Mouse (Mus musculus): ENCODE data around the gene Tnp2. TPM values are rescaled to one million over a fixed set of nuclear protein-coding genes. Genes with fewer than 3 reads are reported as not detected.

The Tnp2 gene
- polyA plus RNA-seq, 1 experiment from 2014 or later = not detected

- Histone ChIP-seq H3K9me3 (replicated peaks) (no peaks in the 10 kb centered on the region), H3K9ac (no peak overlapping the region), H3K4me1 (replicated peaks) (peaks cover 16% of the 10 kb centered on the region; the same call in 1 of the 2 replicates), H3K4me2 (no peak overlapping the region), H3K36me3 (replicated peaks) (no peaks in the 10 kb centered on the region), H3K4me3 (replicated peaks) (no peak overlapping the region), H3K27me3 (peaks cover 14% of the 10 kb centered on the region), H3K27ac (replicated peaks) (no peak overlapping the region)
- peak; percentile 40; the same call in 1 of the 2 replicates for ATAC-seq (ENCODE audit: insufficient read depth)
- 11% methylated on average over 9 of the region's 9 CpGs for WGBS (ENCODE audit: insufficient replicate concordance)
Observed at GRCm38 (mm10) chr16:10768821-10769220, 19.6 kb downstream of the Tnp2 start.

- Histone ChIP-seq H3K27ac (replicated peaks) (no peak overlapping the region), H3K9me3 (replicated peaks) (no peaks in the 10 kb centered on the region), H3K9ac (no peak overlapping the region), H3K36me3 (replicated peaks) (no peaks in the 10 kb centered on the region), H3K27me3 (peaks cover 14% of the 10 kb centered on the region), H3K4me1 (replicated peaks) (peaks cover 16% of the 10 kb centered on the region; the same call in 1 of the 2 replicates), H3K4me3 (replicated peaks) (no peak overlapping the region), H3K4me2 (no peak overlapping the region)
- no peak for ATAC-seq (ENCODE audit: insufficient read depth)
- 33% methylated on average over 4 of the region's 4 CpGs for WGBS (ENCODE audit: insufficient replicate concordance)
Observed at GRCm38 (mm10) chr16:10767158-10767557, 21.3 kb downstream of the Tnp2 start.

- 29% methylated on average over 2 of the region's 2 CpGs for WGBS (ENCODE audit: insufficient replicate concordance)
- Histone ChIP-seq H3K27me3 (peaks cover 18% of the 10 kb centered on the region), H3K36me3 (replicated peaks) (no peaks in the 10 kb centered on the region), H3K9me3 (replicated peaks) (no peaks in the 10 kb centered on the region), H3K4me1 (replicated peaks) (peaks cover 7% of the 10 kb centered on the region; the same call in 1 of the 2 replicates), H3K9ac (no peak overlapping the region), H3K4me2 (no peak overlapping the region), H3K4me3 (replicated peaks) (no peak overlapping the region), H3K27ac (replicated peaks) (no peak overlapping the region)
- ATAC-seq (ENCODE audit: insufficient read depth) = no peak
Observed at GRCm38 (mm10) chr16:10764323-10764722, 24.1 kb downstream of the Tnp2 start.

DNA sequence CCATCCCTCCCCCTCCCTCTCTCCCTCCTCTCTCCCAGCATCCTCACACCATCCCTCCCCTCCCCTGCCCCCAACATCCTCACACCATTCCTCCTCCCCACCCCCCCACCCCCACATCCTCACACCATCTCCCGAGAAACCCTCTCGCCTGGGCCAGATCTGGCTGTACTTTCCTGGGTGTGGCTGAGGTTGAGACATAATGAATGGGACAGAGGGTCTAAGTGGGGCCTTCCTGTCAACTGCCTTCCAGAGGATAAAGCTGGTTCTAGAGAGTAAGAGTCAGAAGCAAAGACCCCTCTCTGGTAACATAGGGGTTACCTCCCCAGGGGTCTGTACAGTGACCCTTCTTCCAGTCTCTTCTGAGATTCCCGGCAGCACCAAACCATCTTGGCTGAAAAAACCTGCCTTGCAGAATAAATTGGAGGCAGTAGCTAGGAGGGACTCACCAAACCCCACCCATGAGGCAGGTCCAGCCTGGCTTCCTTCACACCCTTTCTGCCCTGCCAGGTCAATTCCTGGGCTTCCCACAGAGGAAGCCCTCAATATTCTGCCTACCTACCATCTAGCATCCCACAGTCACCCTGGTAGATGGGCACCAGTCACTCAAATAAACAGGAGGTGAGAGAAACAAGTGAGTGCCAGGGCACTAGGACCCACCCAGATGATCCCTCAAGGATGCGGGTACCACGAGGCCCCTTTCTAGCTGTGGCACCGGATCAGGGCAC, 24.8 kb downstream of the Tnp2 start:
- H3K27me3 ChIP-seq = peaks cover 19% of the 10 kb centered on the region
- H3K27ac ChIP-seq (replicated peaks) = no peak overlapping the region
- H3K9ac ChIP-seq = no peak overlapping the region
- no peak for ATAC-seq (ENCODE audit: insufficient read depth)
- no peaks in the 10 kb centered on the region for H3K36me3 ChIP-seq (replicated peaks)
- H3K4me3 ChIP-seq (replicated peaks) = no peak overlapping the region
- peaks cover 2% of the 10 kb centered on the region; the same call in 1 of the 2 replicates for H3K4me1 ChIP-seq (replicated peaks)
- H3K4me2 ChIP-seq = no peak overlapping the region
- WGBS (ENCODE audit: insufficient replicate concordance) = 45% methylated on average over 6 of the region's 6 CpGs
- H3K9me3 ChIP-seq (replicated peaks) = no peaks in the 10 kb centered on the region

GRCm38 (mm10) chr16:10762569-10763180, 25.8 kb downstream of the Tnp2 start:
- no peak overlapping the region for H3K4me3 ChIP-seq (replicated peaks)
- H3K36me3 ChIP-seq (replicated peaks) = no peaks in the 10 kb centered on the region
- ATAC-seq (ENCODE audit: insufficient read depth) = no peak
- no peaks in the 10 kb centered on the region for H3K4me1 ChIP-seq (replicated peaks)
- peaks cover 18% of the 10 kb centered on the region for H3K27me3 ChIP-seq
- WGBS (ENCODE audit: insufficient replicate concordance) = 53% methylated on average over 5 of the region's 5 CpGs
- H3K9ac ChIP-seq = no peak overlapping the region
- no peak overlapping the region for H3K4me2 ChIP-seq
- H3K9me3 ChIP-seq (replicated peaks) = no peaks in the 10 kb centered on the region
- no peak overlapping the region for H3K27ac ChIP-seq (replicated peaks)

DNA sequence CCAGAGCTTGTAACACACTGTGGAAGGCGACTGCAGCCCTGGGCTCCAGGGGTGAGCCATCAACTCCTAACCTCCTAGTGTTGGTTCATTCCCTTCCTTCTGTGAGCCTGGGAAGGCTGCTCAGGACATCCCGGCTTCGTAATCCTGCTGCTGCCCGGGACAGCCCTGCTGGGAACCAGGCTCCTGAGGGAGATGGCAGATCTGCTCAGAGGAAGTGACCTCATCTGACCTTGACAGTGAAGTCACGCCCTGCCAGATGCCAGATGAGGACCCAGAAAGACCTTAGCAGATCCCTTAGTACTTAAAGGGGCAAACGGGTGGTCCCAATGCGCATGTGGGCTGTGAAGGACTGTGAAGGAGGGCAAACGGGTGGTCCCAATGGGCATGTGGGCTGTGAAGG, 27.3 kb downstream of the Tnp2 start:
- WGBS (ENCODE audit: insufficient replicate concordance) = 60% methylated on average over 8 of the region's 8 CpGs
- Histone ChIP-seq H3K4me3 (replicated peaks) (no peak overlapping the region), H3K4me2 (no peak overlapping the region), H3K27me3 (peaks cover 14% of the 10 kb centered on the region; the same call in 1 of the 2 replicates), H3K9ac (no peak overlapping the region), H3K27ac (replicated peaks) (no peak overlapping the region), H3K4me1 (replicated peaks) (no peaks in the 10 kb centered on the region), H3K9me3 (replicated peaks) (no peaks in the 10 kb centered on the region), H3K36me3 (replicated peaks) (no peaks in the 10 kb centered on the region)
- no peak for ATAC-seq (ENCODE audit: insufficient read depth)

GRCm38 (mm10) chr16:10756168-10756567, 32.3 kb downstream of the Tnp2 start:
- peaks cover 14% of the 10 kb centered on the region; the same call in 1 of the 2 replicates for H3K27me3 ChIP-seq
- 42% methylated on average over 6 of the region's 6 CpGs for WGBS (ENCODE audit: insufficient replicate concordance)
- H3K4me1 ChIP-seq (replicated peaks) = no peaks in the 10 kb centered on the region
- ATAC-seq (ENCODE audit: insufficient read depth) = no peak
- no peak overlapping the region for H3K9ac ChIP-seq
- no peaks in the 10 kb centered on the region for H3K9me3 ChIP-seq (replicated peaks)
- H3K36me3 ChIP-seq (replicated peaks) = no peaks in the 10 kb centered on the region
- H3K4me2 ChIP-seq = no peak overlapping the region
- H3K27ac ChIP-seq (replicated peaks) = no peak overlapping the region
- no peak overlapping the region for H3K4me3 ChIP-seq (replicated peaks)

GRCm38 (mm10) chr16:10754521-10755296, 33.8 kb downstream of the Tnp2 start:
- H3K9me3 ChIP-seq (replicated peaks) = no peaks in the 10 kb centered on the region
- 67% methylated on average over 3 of the region's 3 CpGs for WGBS (ENCODE audit: insufficient replicate concordance)
- no peak overlapping the region for H3K4me3 ChIP-seq (replicated peaks)
- no peak overlapping the region for H3K27ac ChIP-seq (replicated peaks)
- ATAC-seq (ENCODE audit: insufficient read depth) = no peak
- H3K36me3 ChIP-seq (replicated peaks) = no peaks in the 10 kb centered on the region
- no peak overlapping the region for H3K9ac ChIP-seq
- peaks cover 10% of the 10 kb centered on the region; the same call in 1 of the 2 replicates for H3K27me3 ChIP-seq
- no peak overlapping the region for H3K4me2 ChIP-seq
- no peaks in the 10 kb centered on the region for H3K4me1 ChIP-seq (replicated peaks)

- Histone ChIP-seq H3K4me3 (replicated peaks) (no peak overlapping the region), H3K9ac (no peak overlapping the region), H3K9me3 (replicated peaks) (no peaks in the 10 kb centered on the region), H3K4me1 (replicated peaks) (no peaks in the 10 kb centered on the region), H3K4me2 (no peak overlapping the region), H3K27me3 (no peaks in the 10 kb centered on the region), H3K36me3 (replicated peaks) (no peaks in the 10 kb centered on the region), H3K27ac (replicated peaks) (no peak overlapping the region)
- WGBS (ENCODE audit: insufficient replicate concordance) = 61% methylated on average over 7 of the region's 7 CpGs
- ATAC-seq (ENCODE audit: insufficient read depth) = no peak
Observed at GRCm38 (mm10) chr16:10749824-10750223, 38.6 kb downstream of the Tnp2 start.

DNA sequence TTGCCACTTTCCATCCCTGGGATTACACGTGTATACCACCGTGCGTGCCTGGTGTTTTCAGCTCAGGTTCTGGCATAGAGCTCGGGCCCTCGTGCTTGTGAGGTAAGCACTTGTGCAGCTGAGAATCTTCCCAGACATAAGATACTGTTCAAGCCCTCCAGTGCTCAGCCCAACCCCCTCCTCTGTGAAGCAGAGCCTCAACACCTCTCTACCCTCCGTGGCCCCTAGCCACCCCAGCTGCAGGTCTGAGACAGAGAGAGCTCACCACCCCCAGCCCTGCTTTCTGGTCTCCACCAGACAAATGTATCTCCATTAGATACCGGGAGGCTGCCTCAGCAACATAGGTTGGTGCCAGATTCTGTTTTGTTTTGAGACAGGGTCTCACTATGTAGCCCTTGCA, 39.2 kb downstream of the Tnp2 start:
- Histone ChIP-seq H3K4me2 (no peak overlapping the region), H3K9ac (no peak overlapping the region), H3K27me3 (no peaks in the 10 kb centered on the region), H3K36me3 (replicated peaks) (no peaks in the 10 kb centered on the region), H3K9me3 (replicated peaks) (no peaks in the 10 kb centered on the region), H3K4me3 (replicated peaks) (no peak overlapping the region), H3K27ac (replicated peaks) (no peak overlapping the region), H3K4me1 (replicated peaks) (no peaks in the 10 kb centered on the region)
- no peak for ATAC-seq (ENCODE audit: insufficient read depth)
- WGBS (ENCODE audit: insufficient replicate concordance) = 56% methylated on average over 7 of the region's 7 CpGs

DNA sequence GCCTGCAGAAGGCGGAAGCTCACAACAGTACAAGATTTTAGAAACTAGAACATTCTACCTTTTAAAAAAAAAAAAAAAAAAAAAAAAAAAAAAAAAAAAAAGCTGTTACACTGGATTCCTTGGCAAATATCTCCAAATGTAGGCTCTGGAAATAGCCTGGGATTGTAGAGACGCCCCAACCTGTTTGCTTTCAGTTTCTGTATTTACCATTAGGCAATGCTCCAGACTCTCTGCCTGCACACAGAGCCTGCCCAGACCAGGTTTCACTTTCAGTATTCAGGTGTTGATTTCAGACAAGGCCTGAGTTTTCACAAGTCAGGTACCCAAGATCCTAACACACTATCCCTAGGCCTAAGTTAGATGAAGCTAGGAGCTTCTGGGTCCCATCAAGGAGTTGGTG, 47.4 kb downstream of the Tnp2 start:
- no peaks in the 10 kb centered on the region for H3K36me3 ChIP-seq (replicated peaks)
- H3K27ac ChIP-seq (replicated peaks) = no peak overlapping the region
- no peak overlapping the region for H3K4me3 ChIP-seq (replicated peaks)
- H3K4me2 ChIP-seq = no peak overlapping the region
- H3K9ac ChIP-seq = no peak overlapping the region
- no peaks in the 10 kb centered on the region for H3K9me3 ChIP-seq (replicated peaks)
- H3K27me3 ChIP-seq = peaks cover 15% of the 10 kb centered on the region; the same call in 1 of the 2 replicates
- ATAC-seq (ENCODE audit: insufficient read depth) = no peak
- H3K4me1 ChIP-seq (replicated peaks) = no peaks in the 10 kb centered on the region; the same call in 1 of the 2 replicates
- WGBS (ENCODE audit: insufficient replicate concordance) = 55% methylated on average over 2 of the region's 2 CpGs
